Mouse (Mus musculus) bone marrow, adult 2 months (tissue): ENCODE measurements around the gene Chn2. TPM values are rescaled to one million over a fixed set of nuclear protein-coding genes. Genes with fewer than 3 reads are reported as not detected.

Experiments
- H3K27ac ChIP-seq: fragments of 200-500 bp; 2 replicates; pipeline ENCODE4 v1.5.1; 2012; ENCODE audit warnings: low read depth, mild to moderate bottlenecking, control low read depth, inconsistent platforms, low read length; ENCODE audit not compliant: control insufficient read depth, poor library complexity, insufficient read depth
- H3K4me1 ChIP-seq: fragments of 200-500 bp; 2 replicates; pipeline ENCODE4 v1.6.1; 2011; ENCODE audit warnings: low read length; ENCODE audit not compliant: control insufficient read depth, insufficient read depth
- H3K4me3 ChIP-seq: fragments of 200-500 bp; replicated peaks from 2 replicates; pipeline ENCODE3; 2011; ENCODE audit warnings: mild to moderate bottlenecking, low read depth, low read length, control low read depth; ENCODE audit not compliant: control insufficient read depth
- CTCF ChIP-seq: fragments of 200-500 bp; IDR thresholded peaks from 2 replicates; pipeline ENCODE4 v1.5.1; 2011; ENCODE audit warnings: low read length, control low read depth; ENCODE audit not compliant: control insufficient read depth, insufficient read depth
- POLR2A ChIP-seq: fragments of 200-500 bp; IDR thresholded peaks from 2 replicates; pipeline ENCODE4 v1.6.1; 2011; ENCODE audit warnings: low read depth, mild to moderate bottlenecking, control low read depth, low read length, borderline replicate concordance; ENCODE audit not compliant: control insufficient read depth
- WGBS: fragments of 180-500 bp; shearing (Covaris S2); methylation state at CpG from one replicate; pipeline ENCODE4 v1.1.7; 2018; 5-methylcytosine and 5-hydroxymethylcytosine counted together
- polyA plus RNA-seq: library from polyadenylated mRNA; stranded (reverse); fragments of >200 nt; gene quantifications from 2 replicates; pipeline ENCODE4 v1.2.4, GENCODE M21; 2011; ENCODE audit warnings: low replicate concordance; ENCODE audit not compliant: missing spikeins, insufficient read depth, insufficient read length

The Chn2 gene
- polyA plus RNA-seq, 1 experiment, result 7.3 TPM

- Histone ChIP-seq H3K4me1 (no peaks in the 10 kb centered on the region), H3K27ac (no peak overlapping the region)
- WGBS, result 34% methylated on average over 3 of the region's 3 CpGs
Measured at GRCm38 (mm10) chr6:54329598-54329997, 290.2 kb downstream of the Chn2 start.

GRCm38 (mm10) chr6:54330166-54330565 lies 290.8 kb downstream of the Chn2 start:
- no peak overlapping the region for H3K27ac ChIP-seq
- H3K4me3 ChIP-seq, result no peak overlapping the region
- 87% methylated on average over 10 of the region's 10 CpGs for WGBS
- no peak for TF ChIP-seq CTCF
- no peak for TF ChIP-seq POLR2A
- no peaks in the 10 kb centered on the region for H3K4me1 ChIP-seq

More at GRCm38 (mm10) chr6:54329598-54329997, 290.2 kb downstream of the Chn2 start:
- H3K4me3 ChIP-seq, result no peak overlapping the region
- TF ChIP-seq POLR2A, result no peak

- H3K27ac ChIP-seq, result no peak overlapping the region
- TF ChIP-seq POLR2A (no peak), CTCF (no peak)
- no peaks in the 10 kb centered on the region for H3K4me1 ChIP-seq
- WGBS, result 80% methylated on average over 10 of the region's 10 CpGs
- H3K4me3 ChIP-seq, result no peak overlapping the region
Measured at GRCm38 (mm10) chr6:54331765-54332164, 292.4 kb downstream of the Chn2 start.

GRCm38 (mm10) chr6:54332203-54332602 lies 292.8 kb downstream of the Chn2 start:
- H3K4me1 ChIP-seq, result no peaks in the 10 kb centered on the region
- no peak overlapping the region for H3K4me3 ChIP-seq
- 89% methylated on average over 8 of the region's 8 CpGs for WGBS

GRCm38 (mm10) chr6:54333116-54333651 lies 293.8 kb downstream of the Chn2 start:
- TF ChIP-seq CTCF (no peak), POLR2A (no peak)
- WGBS, result 78% methylated on average over 11 of the region's 11 CpGs
- H3K4me3 ChIP-seq, result no peak overlapping the region

More at GRCm38 (mm10) chr6:54332203-54332602, 292.8 kb downstream of the Chn2 start:
- no peak for TF ChIP-seq POLR2A
- TF ChIP-seq CTCF, result no peak
- no peak overlapping the region for H3K27ac ChIP-seq

GRCm38 (mm10) chr6:54333652-54334396 lies 294.5 kb downstream of the Chn2 start:
- no peaks in the 10 kb centered on the region for H3K4me1 ChIP-seq
- no peak for TF ChIP-seq POLR2A
- no peak for TF ChIP-seq CTCF
- no peak overlapping the region for H3K4me3 ChIP-seq
- 31% methylated on average over 9 of the region's 9 CpGs for WGBS
- H3K27ac ChIP-seq, result no peak overlapping the region

More at GRCm38 (mm10) chr6:54333116-54333651, 293.8 kb downstream of the Chn2 start:
- H3K27ac ChIP-seq, result no peak overlapping the region
- no peaks in the 10 kb centered on the region for H3K4me1 ChIP-seq

- 86% methylated on average over 6 of the region's 6 CpGs for whole genome bisulfite sequencing
- Histone ChIP-seq H3K4me3 (no peak overlapping the region), H3K4me1 (no peaks in the 10 kb centered on the region), H3K27ac (no peak overlapping the region)
- TF ChIP-seq POLR2A, result no peak
- TF ChIP-seq CTCF, result no peak
Measured at GRCm38 (mm10) chr6:54337321-54337720, 298.0 kb downstream of the Chn2 start.

GRCm38 (mm10) chr6:54341133-54341532 lies 301.8 kb downstream of the Chn2 start:
- Histone ChIP-seq H3K27ac (no peak overlapping the region), H3K4me3 (no peak overlapping the region), H3K4me1 (no peaks in the 10 kb centered on the region)
- TF ChIP-seq CTCF, result no peak
- WGBS, result 82% methylated on average over 5 of the region's 5 CpGs

GRCm38 (mm10) chr6:54342223-54342622 lies 302.9 kb downstream of the Chn2 start:
- no peak overlapping the region for H3K27ac ChIP-seq
- TF ChIP-seq POLR2A (no peak), CTCF (no peak)
- WGBS, result 84% methylated on average over 10 of the region's 10 CpGs
- H3K4me3 ChIP-seq, result no peak overlapping the region
- H3K4me1 ChIP-seq, result no peaks in the 10 kb centered on the region

Other genes starting within 250 kb of the Chn2 start
- not detected in 2 replicates for gene Tril, start 218.7 kb upstream of the Chn2 start, polyA plus RNA-seq
- gene Cpvl, start 60.9 kb upstream of the Chn2 start, polyA plus RNA-seq, result not detected in 2 replicates